ENCODE assay signal across 8 mouse cellular contexts in genomic region chr2:159443581-159443980, GRCm38 (mm10).
DNase-seq lines count a peak whose midpoint lies in the region; ATAC-seq lines count a peak whose summit lies in the region.

No protein-coding gene starts in this region.

- ATAC-seq in inflammation-experienced regulatory T-cells, adult 6 months = no peak

- peak; percentile 8 to 9 for DNase-seq in cerebellum, adult 18-20 months
- DNase-seq in cerebellum, adult 9-10 months = no peak
- peak; percentile 18 for DNase-seq in layer of hippocampus, adult 11-12 months (ENCODE audit: low spot score)
- no peak for DNase-seq in layer of hippocampus, adult 9-11 months
- peak; percentile 85 for DNase-seq in embryo, embryonic 11 days
- peak; percentile 7 to 11 for DNase-seq in left cerebral cortex, postnatal 36 days (ENCODE audit: low spot score in 2 of 2)
- no peak for DNase-seq in c-Kit-positive CD71-positive TER-119-positive erythroid progenitor cells, embryonic 14.5 days (ENCODE audit: low spot score)

- intact Hi-C loops in left cerebral cortex, postnatal 36 days (cut with DNase I) = no loop called here

Comparison
In these comparisons a context has a peak if more than half of its experiments do, and no peak if none do; other contexts are left out.
1. DNase-seq: peak in cerebellum, adult 18-20 months (2 of 2), layer of hippocampus, adult 11-12 months (single experiment), embryo, embryonic 11 days (single experiment) and left cerebral cortex, postnatal 36 days (2 of 2); none in cerebellum, adult 9-10 months (single experiment), layer of hippocampus, adult 9-11 months (single experiment) and c-Kit-positive CD71-positive TER-119-positive erythroid progenitor cells, embryonic 14.5 days (single experiment).